Mouse (Mus musculus) adrenal gland, postnatal 36 days (tissue): Measurements from ENCODE around the gene Sprr2a3. TPM values are rescaled to one million over a fixed set of nuclear protein-coding genes. Genes with fewer than 3 reads are reported as not detected.
"Not testable (repeated sequence)": the region's sequence is repeated elsewhere in the genome, so short reads cannot be mapped to it uniquely, and the experiment has no call there.

ENCODE experiments used
- DNase-seq, 2 experiments: peaks; one replicate each; pipeline ENCODE4 v3.0.0; 2021; ENCODE audit warnings: mixed read lengths in 1 of 2
- long read RNA-seq, 2 experiments: library from polyadenylated mRNA; stranded (forward); transcript quantifications; one replicate each; pipeline ENCODE4 v2.0.0; 2021; ENCODE audit warnings: borderline sequencing depth in 2 of 2
- total RNA-seq, 2 experiments: library from RNA; stranded (reverse); gene quantifications; 2 replicates each; pipeline ENCODE4 v1.2.3; 2021

Gene Sprr2a3
- total RNA-seq, result not detected
- long read RNA-seq, experiment 1, result 0 reads
- long read RNA-seq, experiment 2, result 0 reads

DNA sequence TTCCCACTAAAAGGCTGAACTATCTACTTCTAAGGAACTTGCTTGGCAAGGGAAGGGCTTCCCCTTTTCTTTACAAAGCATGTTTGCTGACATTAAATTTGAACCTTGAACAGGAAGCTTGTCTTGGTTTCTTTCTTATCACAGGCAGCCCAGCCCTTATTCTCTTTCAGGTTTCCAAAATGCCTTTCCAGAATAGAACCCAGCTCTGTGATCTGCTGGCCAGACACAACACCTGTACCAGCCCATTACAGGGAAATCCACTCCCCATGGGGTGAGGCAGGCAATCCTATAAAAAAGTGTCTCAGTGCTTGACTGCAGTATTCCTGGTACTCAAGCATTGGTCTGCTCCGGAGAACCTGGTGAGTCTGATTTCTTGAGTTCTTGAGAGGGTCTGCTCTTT, at the start of gene Sprr2a3:
TSS of gene Sprr2a3 (plus strand) at position 317 of the 400 bp plus-strand sequence.
- DNase-seq, result not testable (repeated sequence)

- not testable (repeated sequence) for DNase-seq
Observed at GRCm38 (mm10) chr3:92236463-92237189, 48.6 kb upstream of the Sprr2a3 start.

- DNase-seq, result not testable (repeated sequence)
Observed at GRCm38 (mm10) chr3:92238736-92239135, 46.5 kb upstream of the Sprr2a3 start.

DNA sequence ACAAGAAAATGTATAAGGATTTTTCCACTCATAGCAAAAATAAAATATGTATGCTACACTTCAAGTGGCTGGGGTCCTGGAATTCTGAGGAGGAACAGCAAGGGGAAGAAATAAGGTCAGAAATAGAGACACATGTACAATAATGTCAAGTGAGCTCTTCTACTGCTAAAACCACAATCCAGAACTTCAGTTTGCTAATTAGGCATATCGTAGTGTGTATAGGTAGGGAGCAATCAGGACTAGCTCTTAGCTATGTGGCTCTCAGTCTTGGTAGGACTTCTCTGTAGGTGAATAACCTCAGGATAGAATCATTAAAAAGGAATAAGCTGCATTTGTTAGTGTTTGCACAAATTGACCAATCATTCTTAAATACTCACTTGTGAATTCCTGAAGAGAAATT, 46.0 kb upstream of the Sprr2a3 start:
- not testable (repeated sequence) for DNase-seq

- not testable (repeated sequence) for DNase-seq
Observed at GRCm38 (mm10) chr3:92244833-92245232, 40.4 kb upstream of the Sprr2a3 start.

DNA sequence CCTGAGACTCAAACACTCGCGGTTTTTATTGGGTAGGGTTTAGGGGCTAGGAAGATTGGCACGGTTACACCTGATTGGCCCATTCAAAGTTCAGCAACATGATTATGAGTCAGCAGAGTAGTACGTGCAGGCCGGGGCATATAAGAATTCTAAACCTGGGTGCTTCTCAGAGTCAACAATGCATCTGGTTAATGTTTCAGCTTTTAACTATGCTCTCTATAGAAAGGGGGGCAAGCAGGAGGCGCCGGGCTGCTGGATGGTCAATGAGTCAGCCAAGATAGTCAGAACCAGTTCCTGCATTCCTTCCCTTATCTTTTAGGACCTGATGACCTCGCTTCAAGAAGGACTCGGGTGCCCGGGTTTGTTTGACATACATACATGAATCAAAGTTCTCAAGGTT, 39.0 kb upstream of the Sprr2a3 start:
- not testable (repeated sequence) for DNase-seq

GRCm38 (mm10) chr3:92248494-92248893, 36.7 kb upstream of the Sprr2a3 start:
- DNase-seq, result not testable (repeated sequence)

- DNase-seq, result not testable (repeated sequence)
Observed at GRCm38 (mm10) chr3:92250450-92250849, 34.8 kb upstream of the Sprr2a3 start.

- DNase-seq, result not testable (repeated sequence)
Observed at GRCm38 (mm10) chr3:92253860-92254259, 31.4 kb upstream of the Sprr2a3 start.

DNA sequence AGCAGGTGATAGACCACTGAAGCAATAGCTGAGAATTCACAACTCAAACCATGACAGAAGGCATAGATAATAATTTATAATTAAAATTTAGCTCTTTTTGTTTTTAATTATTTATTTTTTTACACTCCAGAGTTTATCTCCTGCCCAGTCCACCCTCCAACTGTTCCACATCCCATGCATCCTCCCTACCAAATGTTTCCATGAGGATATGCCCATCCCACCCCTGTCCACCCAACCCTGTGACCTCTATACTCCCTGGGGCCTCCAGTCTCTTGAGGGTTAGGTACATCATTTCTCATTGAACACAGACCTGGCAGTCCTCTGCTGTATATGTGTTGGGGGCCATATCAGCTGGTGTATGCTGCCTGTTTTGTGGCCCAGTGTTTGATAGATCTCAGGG, 26.7 kb upstream of the Sprr2a3 start:
- not testable (repeated sequence) for DNase-seq

- DNase-seq, result not testable (repeated sequence)
Observed at GRCm38 (mm10) chr3:92263462-92263861, 21.8 kb upstream of the Sprr2a3 start.

DNA sequence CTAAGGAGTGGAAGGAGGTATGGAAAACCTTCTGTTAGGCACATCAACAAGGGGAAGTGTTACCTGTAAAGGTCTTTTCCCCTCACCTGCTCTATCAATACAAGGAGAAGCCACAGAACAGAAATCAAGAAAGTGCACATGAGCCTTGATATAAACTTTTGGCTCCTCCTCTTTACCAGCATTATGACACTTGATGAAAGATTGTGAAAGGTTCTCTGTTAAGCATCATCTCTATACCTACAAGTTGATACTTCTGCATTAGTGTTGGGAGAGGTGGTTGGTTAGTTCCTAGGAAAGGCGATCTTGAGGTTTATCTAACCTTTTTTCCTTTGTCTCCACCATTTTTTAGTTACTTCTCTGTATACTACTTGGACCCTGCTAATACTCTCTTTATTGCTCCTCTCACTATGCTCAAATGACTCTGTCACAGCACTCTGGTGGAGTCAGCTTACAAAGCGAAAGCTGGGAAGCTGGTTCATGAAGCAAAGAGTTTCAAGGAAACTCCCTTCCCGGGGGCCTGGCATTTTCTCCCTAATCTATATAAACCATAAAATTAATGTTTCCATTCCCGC, 13.7 kb upstream of the Sprr2a3 start:
- not testable (repeated sequence) for DNase-seq

DNA sequence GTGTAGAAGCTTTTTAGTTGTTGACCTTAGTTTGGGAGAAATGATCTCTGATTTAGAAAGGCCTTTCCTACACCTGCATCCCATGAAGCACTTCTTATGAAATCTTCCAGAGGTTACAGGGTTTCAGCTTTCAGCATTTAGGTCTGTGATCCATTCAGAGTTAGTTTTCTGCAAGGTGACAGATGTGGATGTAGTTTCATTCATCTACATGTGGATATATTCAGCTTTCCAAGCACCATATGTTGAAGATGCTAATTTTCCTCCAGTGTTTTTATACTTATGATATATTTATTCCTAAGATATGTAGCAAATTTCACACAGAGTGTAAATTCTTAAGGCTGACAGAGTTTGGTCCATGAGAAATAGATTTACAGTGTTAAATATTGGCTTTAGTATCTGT, 11.7 kb upstream of the Sprr2a3 start:
- DNase-seq, result not testable (repeated sequence)

DNA sequence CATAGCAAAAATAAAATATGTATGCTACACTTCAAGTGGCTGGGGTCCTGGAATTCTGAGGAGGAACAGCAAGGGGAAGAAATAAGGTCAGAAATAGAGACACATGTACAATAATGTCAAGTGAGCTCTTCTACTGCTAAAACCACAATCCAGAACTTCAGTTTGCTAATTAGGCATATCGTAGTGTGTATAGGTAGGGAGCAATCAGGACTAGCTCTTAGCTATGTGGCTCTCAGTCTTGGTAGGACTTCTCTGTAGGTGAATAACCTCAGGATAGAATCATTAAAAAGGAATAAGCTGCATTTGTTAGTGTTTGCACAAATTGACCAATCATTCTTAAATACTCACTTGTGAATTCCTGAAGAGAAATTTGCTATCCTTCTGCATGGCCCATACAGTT, 11.2 kb upstream of the Sprr2a3 start:
- DNase-seq, result not testable (repeated sequence)

GRCm38 (mm10) chr3:92279663-92280062, 5.6 kb upstream of the Sprr2a3 start:
- not testable (repeated sequence) for DNase-seq

GRCm38 (mm10) chr3:92280963-92281606, 4.1 kb upstream of the Sprr2a3 start:
- not testable (repeated sequence) for DNase-seq

GRCm38 (mm10) chr3:92288489-92288888, 3.3 kb downstream of the Sprr2a3 start:
- DNase-seq, result not testable (repeated sequence)

DNA sequence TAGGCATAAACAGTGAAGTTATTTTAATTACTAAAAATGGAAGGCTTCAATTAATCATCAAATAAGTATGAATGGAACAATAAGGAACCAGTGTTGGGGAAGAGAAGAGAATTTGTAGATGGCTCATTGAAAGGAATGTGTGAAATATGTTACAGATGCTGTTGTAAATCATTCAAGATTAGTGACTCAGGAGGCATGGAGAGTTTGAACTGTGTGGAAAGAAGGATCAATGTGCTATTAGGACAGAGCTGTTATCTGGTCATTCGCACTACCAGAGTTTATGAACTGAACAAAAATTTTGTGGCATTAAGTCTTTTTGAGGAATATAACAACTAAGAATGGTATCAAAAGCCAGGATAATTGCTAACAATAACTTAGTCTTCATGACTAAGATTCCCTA, 22.2 kb downstream of the Sprr2a3 start:
- DNase-seq, result no peak

DNA sequence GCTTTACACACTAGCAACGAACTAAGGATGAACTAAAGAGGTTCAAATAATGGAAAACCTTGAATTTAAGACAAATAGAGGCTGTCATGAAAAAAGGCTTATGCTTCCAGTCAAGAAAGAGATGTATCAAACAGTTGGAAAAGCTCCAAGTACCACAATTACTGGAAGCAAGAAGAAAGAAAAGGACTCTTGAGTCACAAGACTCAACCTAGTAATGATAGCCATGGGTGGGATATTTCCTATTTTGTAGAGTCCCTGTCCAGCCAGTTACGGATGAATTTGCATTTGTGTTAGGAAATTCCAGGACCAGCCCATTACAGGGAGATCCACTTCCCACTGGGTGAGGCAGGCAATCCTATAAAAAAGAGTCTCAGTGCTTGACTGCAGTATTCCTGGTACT, 31.1 kb downstream of the Sprr2a3 start, which contains the start of gene Sprr2b:
TSS of gene Sprr2b (plus strand) at position 301 of the 400 bp plus-strand sequence.
- DNase-seq, result no peak

DNA sequence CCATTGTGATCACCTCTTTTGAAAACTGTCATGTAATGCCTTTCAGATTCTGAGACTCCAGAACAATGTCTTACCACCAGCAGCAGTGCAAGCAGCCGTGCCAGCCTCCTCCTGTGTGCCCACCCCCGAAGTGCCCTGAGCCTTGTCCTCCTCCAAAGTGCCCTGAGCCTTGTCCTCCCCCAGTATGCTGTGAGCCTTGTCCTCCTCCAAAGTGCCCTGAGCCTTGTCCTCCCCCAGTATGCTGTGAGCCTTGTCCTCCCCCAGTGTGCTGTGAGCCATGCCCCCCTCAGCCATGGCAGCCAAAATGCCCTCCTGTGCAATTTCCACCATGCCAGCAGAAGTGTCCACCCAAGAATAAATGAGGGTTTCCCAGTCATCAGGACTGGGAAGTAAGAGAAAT, 32.2 kb downstream of the Sprr2a3 start:
- no peak for DNase-seq

DNA sequence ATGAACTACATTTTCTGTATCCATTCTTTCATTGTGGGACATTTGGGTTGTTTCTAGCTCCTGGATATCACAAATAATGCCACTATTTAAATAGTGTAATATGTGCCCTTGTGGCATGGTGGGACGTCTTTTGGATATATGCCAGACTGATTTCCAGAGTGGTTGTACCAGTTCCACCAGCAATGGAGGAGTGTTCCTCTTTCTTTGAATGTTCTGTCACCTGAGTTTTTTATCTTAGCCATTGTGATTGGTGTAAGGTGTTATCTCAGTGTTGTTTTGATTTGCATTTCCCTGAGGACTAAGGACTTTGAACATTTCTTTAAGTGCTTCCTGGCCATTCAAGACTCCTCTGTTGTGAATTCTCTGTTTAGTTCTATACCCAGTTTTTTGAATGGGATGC, 51.1 kb downstream of the Sprr2a3 start:
- no peak for DNase-seq

DNA sequence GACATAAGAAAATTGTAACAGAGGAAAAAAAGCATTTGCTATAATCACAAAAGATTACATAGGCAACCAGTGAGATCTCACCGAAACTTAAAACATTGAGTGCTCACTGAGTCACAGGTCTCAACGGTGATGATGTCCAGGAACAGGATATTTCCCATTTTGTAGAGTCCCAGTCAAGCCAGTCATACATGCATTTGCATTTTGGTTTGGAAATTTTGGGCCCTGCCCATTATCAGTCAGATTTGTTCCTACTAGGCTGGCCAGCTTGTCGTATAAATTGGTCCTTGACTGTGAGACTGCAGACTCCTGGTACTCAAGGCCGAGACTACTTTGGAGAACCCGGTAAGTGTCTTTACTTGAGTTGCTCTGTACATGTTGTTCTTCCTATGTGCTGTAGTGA, 53.6 kb downstream of the Sprr2a3 start, which contains the start of gene Sprr2d:
TSS of gene Sprr2d (plus strand) at position 301 of the 400 bp plus-strand sequence.
- no peak for DNase-seq
